Mouse (Mus musculus) lung, postnatal 0 days (tissue): ENCODE measurements around the gene Creb3l1. TPM values are rescaled to one million over a fixed set of nuclear protein-coding genes. Genes with fewer than 3 reads are reported as not detected.

Experiments
- ATAC-seq: fragments of 200-750 bp; cut with Nextera tagmentation; 2 replicates; pipeline ENCODE4 v1.8.0; 2017; ENCODE audit warnings: moderate library complexity
- DNase-seq: peaks from one replicate; pipeline ENCODE4 v3.0.0-alpha.2; 2016; ENCODE audit warnings: low spot score
- H3K27ac ChIP-seq: fragments of 300-500 bp; sonication (generic); 2 replicates; pipeline ENCODE4 v1.5.1; 2014; ENCODE audit warnings: antibody characterized with exemption, mild to moderate bottlenecking, low read length, mixed read lengths
- H3K27me3 ChIP-seq: fragments of 300-500 bp; sonication (generic); replicated peaks from 2 replicates; pipeline ENCODE4 v1.6.1; 2014; ENCODE audit warnings: low read length, mixed read lengths; ENCODE audit not compliant: insufficient read depth
- H3K36me3 ChIP-seq: fragments of 300-500 bp; sonication (generic); 2 replicates; pipeline ENCODE4 v1.6.1; 2014; ENCODE audit warnings: low read length, mixed read lengths; ENCODE audit not compliant: insufficient read depth
- H3K4me1 ChIP-seq: fragments of 300-500 bp; sonication (generic); 2 replicates; pipeline ENCODE4 v1.6.1; 2014; ENCODE audit warnings: antibody characterized with exemption, low read depth, low read length, mixed read lengths; ENCODE audit not compliant: insufficient read depth
- H3K4me2 ChIP-seq: fragments of 300-500 bp; sonication (generic); replicated peaks from 2 replicates; pipeline ENCODE4 v1.6.1; 2014; ENCODE audit warnings: low read depth, mild to moderate bottlenecking, low read length, moderate library complexity, mixed read lengths
- H3K4me3 ChIP-seq: fragments of 300-500 bp; sonication (generic); 2 replicates; pipeline ENCODE4 v1.5.1; 2014; ENCODE audit warnings: low read depth, low read length
- H3K9ac ChIP-seq: fragments of 300-500 bp; sonication (generic); replicated peaks from 2 replicates; pipeline ENCODE4 v1.6.1; 2014; ENCODE audit warnings: low read depth, mild to moderate bottlenecking
- H3K9me3 ChIP-seq: fragments of 300-500 bp; sonication (generic); 2 replicates; pipeline ENCODE4 v1.6.1; 2016; ENCODE audit warnings: low read length, mixed read lengths
- CTCF ChIP-seq: IDR thresholded peaks from 2 replicates; pipeline ENCODE4 v1.5.1; 2016; ENCODE audit warnings: antibody characterized with exemption, mild to moderate bottlenecking
- EP300 ChIP-seq: IDR thresholded peaks from 2 replicates; pipeline ENCODE4 v1.6.1; 2016; ENCODE audit warnings: antibody characterized with exemption, mild to moderate bottlenecking, control low read depth
- WGBS: fragments of 180-500 bp; shearing (Covaris S2); extraction: QIAGEN DNeasy Blood & Tissue Kit; methylation state at CpG from one replicate; pipeline ENCODE4 v1.1.7; 2014; 5-methylcytosine and 5-hydroxymethylcytosine counted together
- polyA plus RNA-seq: library from polyadenylated mRNA; unstranded; fragments of >200 nt; fragmentation: Nextera tagmentation; extraction: Ambion mirVana; gene quantifications from 2 replicates; pipeline ENCODE4 v1.2.1, GENCODE M21; 2015

The Creb3l1 gene
- polyA plus RNA-seq, 1 experiment from 2014 or later, result 8.1 TPM

DNA sequence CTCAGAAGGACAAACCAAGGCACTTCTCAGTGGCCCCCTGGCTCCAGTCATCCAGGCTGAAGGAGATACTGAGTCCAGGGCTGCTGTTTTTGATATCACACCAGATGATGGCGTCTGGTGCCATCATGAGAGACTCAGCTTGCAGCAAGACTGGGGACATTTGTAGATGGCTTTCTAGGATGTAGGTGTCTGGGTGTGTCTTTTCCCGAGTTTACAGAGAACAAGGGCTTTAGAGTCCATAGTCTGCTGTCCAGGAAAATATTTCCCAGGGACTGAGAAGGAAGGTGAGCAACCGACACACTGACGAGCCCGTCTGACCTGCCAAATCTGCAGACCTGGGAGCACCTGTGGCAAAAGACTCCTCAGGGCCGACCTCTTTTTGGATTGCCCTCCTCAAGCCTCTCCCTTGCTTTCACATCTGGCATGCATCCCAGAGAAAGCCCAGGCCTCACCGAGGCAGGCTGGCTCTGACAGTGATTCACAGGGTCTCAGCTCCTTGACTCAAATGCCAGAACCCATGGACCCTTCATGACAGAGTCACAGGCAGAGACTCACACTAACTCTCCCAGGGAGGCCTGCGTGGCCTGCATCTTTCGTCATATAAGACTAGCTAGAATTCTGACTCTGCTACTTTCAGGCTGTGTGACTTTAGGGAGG lies 23.9 kb upstream of the Creb3l1 start:
- H3K4me1 ChIP-seq, result 0 out of 2 replicates have a peak, but pooled peaks cover 3% of the 10 kb centered on the region
- WGBS, result 55% methylated on average over 9 of the region's 9 CpGs
- no peak overlapping the region for H3K27ac ChIP-seq
- no peak overlapping the region for H3K9ac ChIP-seq
- no peaks in the 10 kb centered on the region for H3K36me3 ChIP-seq
- no peaks in the 10 kb centered on the region for H3K9me3 ChIP-seq
- ATAC-seq (no peak), DNase-seq (no peak)
- TF ChIP-seq CTCF (no peak), EP300 (no peak)
- no peak overlapping the region for H3K4me3 ChIP-seq
- no peak overlapping the region for H3K4me2 ChIP-seq
- no peaks in the 10 kb centered on the region for H3K27me3 ChIP-seq

DNA sequence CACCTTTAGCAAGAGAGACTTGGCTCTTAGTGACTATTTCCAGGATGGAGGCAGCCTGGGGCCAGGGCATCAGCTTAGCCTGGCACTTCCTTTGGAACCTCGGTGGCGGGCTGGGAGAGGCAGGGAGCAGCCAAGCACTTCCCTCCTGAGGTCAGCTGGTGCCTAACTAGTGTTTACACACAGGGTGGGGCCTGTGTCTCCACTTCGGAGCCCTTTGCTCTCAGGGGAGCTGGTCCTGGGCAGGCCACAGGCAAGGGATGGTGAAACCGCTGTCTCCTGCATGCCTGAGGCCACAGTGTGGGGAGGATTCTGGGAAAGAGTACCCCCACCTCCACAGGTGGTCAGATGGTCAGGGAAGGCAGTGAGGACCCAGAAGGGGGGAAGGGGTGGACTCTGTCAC lies 23.3 kb upstream of the Creb3l1 start:
- no peaks in the 10 kb centered on the region for H3K36me3 ChIP-seq
- ATAC-seq (peak; percentile 82), DNase-seq (peak; percentile 48)
- 15% methylated on average over 4 of the region's 4 CpGs for WGBS
- no peak for TF ChIP-seq EP300
- TF ChIP-seq CTCF, result no peak
- H3K27ac ChIP-seq, result no peak overlapping the region
- H3K4me3 ChIP-seq, result no peak overlapping the region
- no peaks in the 10 kb centered on the region for H3K9me3 ChIP-seq
- 0 out of 2 replicates have a peak, but pooled peaks cover 3% of the 10 kb centered on the region for H3K4me1 ChIP-seq
- H3K9ac ChIP-seq, result no peak overlapping the region
- no peak overlapping the region for H3K4me2 ChIP-seq
- no peaks in the 10 kb centered on the region for H3K27me3 ChIP-seq

DNA sequence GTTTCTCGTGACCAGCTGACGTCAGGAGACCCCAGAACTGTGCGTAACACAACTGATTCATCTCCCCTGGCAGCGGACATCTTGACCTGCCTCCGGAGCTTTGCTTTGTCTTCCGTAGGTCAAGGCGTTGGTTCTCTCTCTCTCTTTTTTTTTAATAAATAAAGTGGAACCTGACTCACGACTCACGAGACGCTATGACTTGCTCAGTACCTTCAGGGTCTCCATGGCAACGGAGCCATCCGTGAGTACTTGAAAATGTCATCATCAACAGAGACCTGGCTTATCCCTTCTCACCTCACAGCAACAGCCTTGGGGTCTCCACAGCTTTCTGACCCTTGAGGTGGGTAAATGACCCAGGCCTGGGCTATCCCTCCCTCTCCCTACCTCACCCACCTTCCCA lies 19.0 kb upstream of the Creb3l1 start:
- Histone ChIP-seq H3K4me3 (no peak overlapping the region), H3K27me3 (no peaks in the 10 kb centered on the region), H3K36me3 (no peaks in the 10 kb centered on the region), H3K4me1 (0 out of 2 replicates have a peak, but pooled peaks cover 3% of the 10 kb centered on the region), H3K9ac (no peak overlapping the region), H3K27ac (no peak overlapping the region), H3K9me3 (no peaks in the 10 kb centered on the region), H3K4me2 (no peak overlapping the region)
- DNase-seq (no peak), ATAC-seq (no peak)
- 72% methylated on average over 12 of the region's 12 CpGs for WGBS
- TF ChIP-seq CTCF, result no peak
- no peak for TF ChIP-seq EP300

DNA sequence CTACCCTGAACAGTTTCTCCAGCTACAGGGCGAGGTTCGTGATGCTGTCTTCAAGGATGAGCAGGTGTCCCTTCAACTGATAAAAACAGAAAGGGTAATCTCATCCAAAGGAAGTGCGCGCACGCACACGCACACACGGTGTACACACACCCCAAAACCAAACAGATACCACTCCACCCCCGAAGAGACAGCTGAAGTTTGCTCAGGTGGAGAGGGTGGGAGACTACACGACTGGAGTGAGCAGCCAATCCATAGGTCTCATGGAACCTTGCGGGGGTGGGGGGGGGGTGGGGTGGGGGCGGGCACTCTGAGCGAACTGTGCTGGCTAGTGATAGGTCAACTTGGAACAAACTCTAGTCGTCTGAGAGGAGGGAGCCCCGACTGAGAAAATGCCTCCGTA lies 17.2 kb upstream of the Creb3l1 start:
- Histone ChIP-seq H3K4me3 (no peak overlapping the region), H3K27me3 (no peaks in the 10 kb centered on the region), H3K4me2 (no peak overlapping the region), H3K27ac (no peak overlapping the region), H3K36me3 (no peaks in the 10 kb centered on the region), H3K4me1 (no peaks in the 10 kb centered on the region), H3K9ac (no peak overlapping the region), H3K9me3 (no peaks in the 10 kb centered on the region)
- WGBS, result 69% methylated on average over 15 of the region's 15 CpGs
- ATAC-seq (no peak), DNase-seq (no peak)
- no peak for TF ChIP-seq CTCF
- TF ChIP-seq EP300, result no peak

DNA sequence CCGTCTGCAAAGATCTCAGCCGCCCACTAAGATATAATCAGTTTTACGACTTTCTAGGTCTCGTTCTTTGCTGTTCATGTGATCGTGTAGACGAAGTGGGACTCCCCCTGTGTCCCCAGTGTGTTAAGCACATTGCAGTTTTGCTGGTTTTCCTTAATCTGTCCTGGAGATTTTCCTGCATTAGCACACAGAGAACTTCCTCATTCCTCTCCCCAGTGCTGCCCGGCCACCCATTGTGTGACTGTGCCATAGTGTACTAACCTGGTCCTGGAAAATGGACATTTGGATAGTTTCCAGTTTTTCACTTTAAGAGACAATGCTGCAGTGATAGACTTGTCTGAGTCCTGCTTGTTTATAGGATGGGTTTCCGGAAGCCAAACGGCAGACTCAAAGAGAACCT lies 10.0 kb upstream of the Creb3l1 start:
- ATAC-seq, result no peak

DNA sequence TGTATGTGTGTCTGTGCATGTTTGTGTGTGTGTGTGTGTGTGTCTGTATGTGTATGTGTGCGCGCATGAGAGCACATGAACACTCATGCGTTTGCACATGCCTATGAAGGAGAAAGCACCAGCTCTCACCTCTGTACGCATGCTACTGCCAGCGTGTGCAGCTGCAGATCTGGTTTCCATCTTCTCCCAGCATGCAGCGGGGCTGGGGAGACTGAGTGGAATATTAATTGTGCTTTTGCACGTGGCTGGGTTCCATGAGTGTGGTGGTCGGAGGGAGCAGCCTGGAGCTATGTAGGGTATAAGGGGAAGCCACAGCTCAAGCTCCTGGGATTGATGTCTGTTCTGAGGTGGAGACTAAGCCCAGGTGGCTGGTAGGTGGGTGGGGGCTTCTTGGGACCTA lies 6.3 kb upstream of the Creb3l1 start:
- no peak overlapping the region for H3K27ac ChIP-seq
- 76% methylated on average over 8 of the region's 8 CpGs for WGBS
- DNase-seq, result no peak
- H3K9me3 ChIP-seq, result no peaks in the 10 kb centered on the region
- no peak overlapping the region for H3K4me2 ChIP-seq
- H3K4me3 ChIP-seq, result no peak overlapping the region
- TF ChIP-seq CTCF, result no peak
- TF ChIP-seq EP300, result no peak
- H3K36me3 ChIP-seq, result no peaks in the 10 kb centered on the region
- H3K9ac ChIP-seq, result no peak overlapping the region
- no peak for ATAC-seq
- H3K4me1 ChIP-seq, result no peaks in the 10 kb centered on the region
- no peaks in the 10 kb centered on the region for H3K27me3 ChIP-seq

More for the DNA sequence above, 10.0 kb upstream of the Creb3l1 start:
- Histone ChIP-seq H3K4me2 (no peak overlapping the region), H3K27ac (no peak overlapping the region), H3K4me3 (no peak overlapping the region), H3K27me3 (no peaks in the 10 kb centered on the region), H3K9me3 (no peaks in the 10 kb centered on the region), H3K9ac (no peak overlapping the region), H3K4me1 (no peaks in the 10 kb centered on the region), H3K36me3 (no peaks in the 10 kb centered on the region)
- TF ChIP-seq CTCF (no peak), EP300 (no peak)
- DNase-seq, result peak; percentile 65
- 50% methylated on average over 9 of the region's 9 CpGs for WGBS
